Mouse (Mus musculus) left cerebral cortex, postnatal 36 days (tissue): ENCODE results near the gene Plekhf1. TPM values are rescaled to one million over a fixed set of nuclear protein-coding genes. Genes with fewer than 3 reads are reported as not detected.
A peak's percentile ranks its signal among the peaks of the same experiment; 100 is the strongest.

Source experiments
- DNase-seq, 2 experiments: peaks; one replicate each; pipeline ENCODE4 v3.0.0; 2021 to 2022; ENCODE audit warnings: low spot score in 2 of 2, mixed read lengths in 1 of 2
- intact Hi-C: fragments of 180-260 bp; cut with DNase I; formaldehyde crosslinking; loops from one replicate; pipeline ENCODE4 v1.15.1; 2025
- total RNA-seq, 2 experiments: library from RNA; stranded (reverse); gene quantifications; 2 replicates each; pipeline ENCODE4 v1.2.3; 2021

Gene Plekhf1
- total RNA-seq, 2 experiments from 2014 or later: 1.7 to 2.1 TPM

DNA sequence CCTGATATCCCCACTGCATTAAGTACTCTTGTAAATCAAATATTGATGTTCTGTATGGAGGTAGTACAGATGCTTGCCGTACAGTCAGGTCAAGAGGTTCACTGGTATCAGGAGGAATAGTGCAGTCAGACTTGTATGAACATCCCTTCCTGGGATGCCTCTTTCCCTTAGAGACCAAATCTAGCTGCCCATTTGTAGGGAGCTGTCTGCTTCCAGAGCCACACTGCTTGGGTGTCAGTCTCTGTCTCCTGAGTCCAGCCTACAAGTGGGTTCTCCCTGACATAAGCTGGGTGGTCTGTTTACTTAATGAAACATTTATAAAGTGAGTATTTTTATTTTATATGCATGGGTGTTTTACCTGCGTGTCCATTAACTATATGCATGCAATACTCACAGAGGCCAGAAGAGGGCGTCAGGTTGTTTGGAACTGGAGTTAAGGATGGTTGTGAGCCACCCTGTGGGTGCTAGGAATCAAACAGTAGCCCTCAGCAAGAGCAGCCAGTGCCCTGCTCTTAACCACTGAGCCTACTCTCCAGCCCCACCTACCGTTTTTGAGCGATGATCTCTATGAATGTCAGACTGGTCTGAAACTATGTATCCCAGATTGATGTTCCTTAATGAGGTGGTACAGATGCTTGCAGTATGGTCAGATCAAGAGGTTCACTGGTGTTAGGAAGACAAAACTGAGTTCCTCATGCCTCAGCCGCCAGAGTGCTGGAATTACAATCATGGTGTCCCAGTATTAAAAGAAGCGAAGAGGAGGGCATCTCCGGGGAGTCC lies 37.6 kb downstream of the Plekhf1 start:
- DNase-seq: no peak
- intact Hi-C loops: no loop called here

DNA sequence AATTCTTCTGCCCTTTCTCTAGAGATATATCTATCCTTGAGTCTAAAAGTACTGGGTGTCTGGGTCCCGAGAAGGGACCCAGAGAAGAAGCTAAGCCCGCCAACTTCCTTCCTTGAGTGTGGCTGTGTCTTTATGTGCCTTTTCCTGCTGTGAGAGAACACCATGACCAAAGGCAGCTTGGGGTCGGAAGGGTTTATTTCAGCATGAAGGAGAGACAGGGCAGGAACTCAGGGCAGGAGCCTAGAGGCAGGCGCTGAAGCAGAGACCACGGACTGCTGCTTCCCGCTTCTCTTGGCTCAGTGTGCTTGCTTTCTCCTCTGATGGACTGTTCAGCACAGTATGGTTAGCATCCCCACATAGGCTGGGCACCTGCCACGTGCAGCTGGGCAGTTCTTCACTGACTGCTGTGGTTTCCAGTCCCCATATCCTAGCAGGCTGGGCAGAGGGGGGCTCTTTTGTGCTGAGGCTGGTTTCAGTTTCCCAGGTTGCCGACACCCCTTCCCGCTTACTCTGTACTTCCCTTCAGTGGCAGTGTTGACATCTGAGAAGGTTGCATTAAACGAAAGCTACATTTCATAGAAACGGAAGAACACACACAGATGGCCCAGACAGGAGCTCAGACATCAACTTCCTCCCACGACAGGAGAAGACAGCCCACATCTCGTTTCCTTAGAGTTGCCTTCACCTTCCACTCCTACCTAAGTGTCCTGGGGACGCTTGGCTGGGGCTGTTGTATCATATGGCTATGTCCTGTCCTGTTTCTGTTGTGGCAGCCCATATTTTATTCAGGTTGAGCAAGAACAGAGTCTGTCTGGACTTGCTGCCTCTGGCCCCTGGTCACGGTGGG lies 38.5 kb downstream of the Plekhf1 start:
- DNase-seq: no peak
- intact Hi-C loops: no loop called here

DNA sequence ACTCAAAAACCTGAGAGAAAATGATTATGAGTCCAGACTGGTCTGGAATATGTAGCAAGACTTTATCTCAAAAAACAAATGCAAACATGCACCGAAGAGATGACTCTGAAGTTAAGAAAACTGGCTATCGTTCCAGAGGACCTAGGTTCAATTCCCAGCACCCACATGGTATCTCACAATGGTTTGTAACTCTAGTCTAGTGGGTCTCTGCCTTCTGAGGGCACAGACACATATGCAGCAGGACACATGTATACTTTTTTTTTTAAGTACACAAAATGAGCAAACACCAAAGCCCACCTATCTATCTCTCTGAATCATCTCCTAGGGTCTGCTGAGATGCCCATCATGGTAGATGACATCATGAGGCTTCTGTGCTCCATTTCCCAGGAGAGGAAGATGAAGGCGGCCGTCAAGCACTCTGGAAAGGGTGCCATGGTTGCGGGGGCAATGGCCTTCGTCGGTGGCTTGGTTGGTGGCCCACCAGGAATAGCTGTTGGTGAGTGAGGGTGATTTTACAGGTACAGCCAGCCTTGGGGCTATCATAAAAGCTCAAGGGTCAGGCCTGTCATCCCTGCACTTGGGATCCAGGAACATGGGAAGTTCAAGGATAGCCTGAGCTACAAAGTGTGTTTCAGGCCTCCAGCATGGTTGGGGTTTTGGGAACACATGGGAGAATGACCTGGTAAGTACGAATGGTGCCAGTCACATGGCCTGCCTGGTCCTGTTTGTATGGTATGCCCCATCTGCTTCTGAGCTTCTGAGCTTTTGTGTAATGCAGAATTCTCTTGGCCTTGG lies 39.3 kb downstream of the Plekhf1 start:
- DNase-seq: no peak
- intact Hi-C loops: no loop called here

DNA sequence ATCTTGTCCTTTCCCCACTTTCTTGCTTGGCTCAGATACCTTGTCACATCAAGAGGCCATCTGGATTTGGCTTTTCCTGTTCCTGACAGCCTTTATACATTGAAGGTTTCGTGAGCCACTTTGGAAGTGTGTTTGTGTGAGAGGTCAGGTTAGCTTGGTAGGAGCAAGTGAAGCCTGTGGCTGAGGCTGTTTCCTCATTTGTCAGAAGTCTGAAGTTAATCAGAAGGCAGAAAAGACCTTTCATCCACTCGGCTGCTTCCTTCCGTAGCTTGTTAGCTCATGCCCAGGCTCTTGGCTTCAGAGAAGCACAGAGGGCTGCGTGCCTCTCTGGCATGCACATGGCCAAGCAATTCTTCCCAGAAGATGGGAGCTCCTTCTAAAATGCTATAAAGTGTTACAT lies 40.0 kb downstream of the Plekhf1 start:
- intact Hi-C loops: no loop called here
- no peak for DNase-seq

DNA sequence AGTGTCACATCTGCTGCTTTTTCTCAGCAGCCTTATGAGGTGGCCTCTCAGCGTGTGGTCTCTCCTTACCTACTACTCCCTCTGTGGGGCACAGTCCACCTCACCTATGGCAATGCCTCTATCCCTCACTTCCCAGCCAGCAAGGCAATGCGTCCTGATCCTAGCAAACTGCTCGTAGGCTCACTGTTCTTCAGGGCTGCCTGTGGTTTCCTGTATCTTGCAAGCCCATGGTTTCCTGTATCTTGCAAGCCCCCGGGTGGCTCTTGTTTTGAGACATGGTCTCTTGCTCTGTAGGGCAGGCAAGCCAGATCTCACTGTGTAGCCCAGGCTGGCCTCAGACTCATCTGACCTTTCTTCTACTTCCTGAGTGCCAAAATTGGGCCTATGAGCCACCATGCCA lies 41.0 kb downstream of the Plekhf1 start:
- no peak for DNase-seq
- intact Hi-C loops: no loop called here

DNA sequence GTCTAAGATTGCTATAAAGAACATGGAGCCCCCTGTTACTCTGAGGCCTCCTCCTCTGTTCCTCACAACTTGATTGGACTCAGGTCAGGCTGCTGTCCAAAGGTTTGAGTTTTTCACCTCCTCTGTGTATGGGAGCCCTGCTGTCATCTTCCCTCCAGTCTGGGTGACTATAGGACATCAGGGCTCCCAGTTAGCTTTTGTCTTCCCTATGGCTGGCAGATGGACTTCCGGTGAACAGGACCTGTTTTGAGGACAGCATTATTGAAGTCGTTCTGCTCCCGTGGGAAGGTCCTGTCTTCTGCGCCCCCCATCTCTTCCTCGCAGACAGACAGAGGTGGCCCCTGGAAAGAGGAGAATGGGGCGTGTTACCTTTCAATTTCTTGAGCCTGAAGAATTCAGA lies 43.0 kb downstream of the Plekhf1 start:
- DNase-seq: no peak
- intact Hi-C loops: loop anchor here (5.0 kb wide), 1 partner anchor 83 kb away; no protein-coding TSS in a partner anchor

DNA sequence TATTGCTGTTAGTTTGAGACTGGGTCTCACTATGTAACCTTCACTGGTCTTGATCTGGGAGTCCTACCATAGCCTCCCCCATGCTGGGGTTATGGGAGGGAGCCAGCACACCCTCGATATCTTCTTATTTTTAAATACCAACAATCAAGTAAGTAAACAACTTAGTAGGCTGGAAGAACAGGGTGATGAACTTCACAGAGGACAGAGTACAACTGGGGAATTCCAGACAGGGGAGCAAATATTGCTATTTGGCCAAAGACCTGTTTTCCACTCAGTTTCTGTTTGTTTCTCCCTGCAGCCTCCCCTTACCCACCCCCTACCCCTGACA lies 43.4 kb downstream of the Plekhf1 start:
- intact Hi-C loops: loop anchor here (5.0 kb wide), 1 partner anchor 83 kb away; no protein-coding TSS in a partner anchor
- no peak for DNase-seq

DNA sequence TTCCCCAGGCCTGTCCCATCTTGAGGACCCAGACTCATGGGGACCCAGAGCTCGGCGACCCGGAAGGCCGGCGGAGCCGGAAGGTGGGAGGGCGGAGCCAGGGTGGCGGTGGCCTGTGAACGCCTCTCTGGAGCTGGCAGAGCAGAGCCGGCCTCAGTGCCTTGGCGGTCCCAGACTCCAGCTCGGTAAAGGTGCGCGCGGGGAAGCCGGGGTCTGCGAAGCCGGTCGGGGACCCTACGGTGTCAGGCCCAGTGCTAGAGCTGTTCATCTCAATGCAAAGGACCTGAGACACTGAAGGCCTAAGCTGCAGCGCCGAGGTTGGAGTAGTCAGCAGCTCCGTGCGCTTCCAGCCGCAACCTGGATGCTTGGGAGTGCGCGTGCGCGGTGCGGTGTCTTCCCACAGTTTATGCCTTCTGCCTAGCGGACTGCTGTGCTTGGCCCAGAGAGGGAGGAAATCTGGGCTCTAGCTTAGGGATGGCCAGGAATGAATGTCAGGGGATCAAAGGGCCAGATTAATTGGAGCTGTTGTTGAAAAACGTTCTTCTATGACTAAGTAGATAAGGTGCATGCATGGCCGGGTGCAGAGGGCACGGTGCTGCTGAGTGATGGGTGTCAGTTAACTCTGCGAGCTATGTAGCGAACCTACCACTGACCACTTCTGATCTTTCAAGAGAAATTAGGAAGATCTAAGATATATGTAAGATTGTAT lies 44.0 kb downstream of the Plekhf1 start:
- peak; percentile 90 to 92 for DNase-seq
- intact Hi-C loops: loop anchor here (5.0 kb wide), 1 partner anchor 83 kb away; no protein-coding TSS in a partner anchor

DNA sequence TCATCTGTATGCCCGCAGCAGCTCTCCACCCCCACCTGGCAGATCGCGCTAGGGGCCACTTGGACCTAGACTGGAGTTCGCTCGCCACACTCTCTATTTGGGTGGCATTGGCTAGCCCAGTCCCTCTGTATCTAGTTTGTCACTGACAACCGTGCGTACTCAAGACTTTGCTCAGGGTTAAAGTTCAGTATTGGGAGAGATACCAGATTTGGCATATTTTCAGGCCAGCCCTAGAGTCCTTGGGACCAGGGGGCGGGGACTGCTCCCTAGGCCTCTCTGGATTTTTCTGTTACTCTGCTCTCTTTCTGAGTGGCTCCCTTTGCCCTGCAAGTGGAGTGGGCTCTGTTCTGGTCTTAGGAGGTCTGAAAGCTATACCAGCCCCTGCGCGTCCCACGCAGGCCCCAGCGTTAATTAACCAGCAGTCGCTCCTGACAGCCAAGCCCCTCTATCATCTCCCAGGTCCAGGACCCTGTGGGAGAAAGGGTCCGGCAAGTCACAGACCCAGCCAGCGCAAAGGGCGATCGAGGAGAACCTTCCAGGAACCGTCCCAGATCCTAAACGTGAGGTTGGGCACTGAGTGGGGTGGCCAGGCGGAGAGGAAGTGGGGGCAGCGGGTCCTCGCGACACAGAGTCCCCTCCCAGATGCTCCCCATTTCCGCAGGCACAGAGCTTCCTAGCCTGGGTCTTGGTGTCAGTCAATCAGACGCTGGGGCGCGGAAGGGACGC lies 44.7 kb downstream of the Plekhf1 start, which contains the start of gene 1600014C10Rik:
Gene 1600014C10Rik (plus strand): TSS at position 256 of the 726 bp plus-strand sequence.
- no peak for DNase-seq
- intact Hi-C loops: loop anchor here (1.0 to 5.0 kb wide), 2 partner anchors 18 to 84 kb away; no protein-coding TSS in a partner anchor

DNA sequence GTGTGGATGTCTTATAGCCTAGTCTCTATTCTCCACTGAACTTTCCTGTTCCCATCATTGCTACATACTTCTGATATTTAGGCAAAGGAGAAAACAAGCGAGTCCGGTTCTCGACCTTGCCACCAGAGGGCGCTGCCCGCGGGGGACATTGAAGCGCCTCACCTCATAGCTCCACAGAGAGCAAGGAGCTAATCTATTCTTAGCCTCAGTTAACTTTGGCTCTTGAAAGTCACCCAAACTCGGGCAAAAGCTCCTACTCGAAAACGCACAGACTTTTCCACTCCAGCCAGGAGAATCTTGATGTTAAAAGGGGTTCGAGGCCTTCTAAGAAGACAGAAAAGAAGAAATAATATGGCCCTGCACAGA lies 45.2 kb downstream of the Plekhf1 start:
- intact Hi-C loops: loop anchor here (1.0 to 5.0 kb wide), 2 partner anchors 19 to 85 kb away; no protein-coding TSS in a partner anchor
- peak; percentile 75 to 79 for DNase-seq

DNA sequence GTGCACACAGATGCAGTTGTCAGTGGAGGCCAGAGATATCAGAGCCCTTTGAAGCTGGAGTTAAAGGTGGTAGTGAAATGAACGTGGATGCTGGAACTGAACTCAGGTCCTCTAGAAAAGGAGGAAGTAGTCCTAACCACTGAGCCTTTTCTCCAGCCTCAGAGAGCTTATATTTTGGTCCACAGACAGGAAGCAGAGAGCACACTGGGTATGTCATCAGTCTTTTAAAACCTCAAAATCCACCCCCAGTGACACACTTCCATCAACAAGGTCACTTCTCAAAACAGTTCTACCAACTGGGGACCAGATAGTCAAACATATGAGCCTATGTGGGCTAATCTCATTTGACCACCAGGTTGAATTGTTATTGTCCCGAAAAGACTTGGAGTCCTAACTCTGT lies 46.5 kb downstream of the Plekhf1 start:
- intact Hi-C loops: loop anchor here (5.0 kb wide), 1 partner anchor 86 kb away; no protein-coding TSS in a partner anchor

DNA sequence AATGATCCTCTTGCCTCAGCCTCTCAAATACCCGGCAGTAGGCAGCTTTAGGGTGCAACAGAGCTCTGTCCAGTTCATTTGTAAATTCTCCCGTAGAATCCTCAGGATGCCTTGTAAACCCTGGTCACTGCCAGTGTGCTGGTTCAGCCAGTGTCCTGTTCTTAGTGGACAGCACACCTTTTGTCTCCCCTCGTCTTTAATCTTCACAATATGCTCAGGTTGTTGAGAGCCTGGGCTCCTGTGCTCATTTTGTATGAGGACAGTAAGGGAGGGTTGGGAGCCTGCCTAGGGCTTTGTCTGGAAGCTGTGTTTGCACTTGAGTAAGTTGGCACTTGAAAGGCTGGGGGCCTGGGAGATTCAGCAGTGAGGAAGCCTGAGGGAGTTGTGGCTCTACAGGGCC lies 47.9 kb downstream of the Plekhf1 start:
- DNase-seq: no peak
- intact Hi-C loops: loop anchor here (5.0 kb wide), 1 partner anchor 87 kb away; no protein-coding TSS in a partner anchor

More for the DNA sequence above, 46.5 kb downstream of the Plekhf1 start:
- no peak for DNase-seq

DNA sequence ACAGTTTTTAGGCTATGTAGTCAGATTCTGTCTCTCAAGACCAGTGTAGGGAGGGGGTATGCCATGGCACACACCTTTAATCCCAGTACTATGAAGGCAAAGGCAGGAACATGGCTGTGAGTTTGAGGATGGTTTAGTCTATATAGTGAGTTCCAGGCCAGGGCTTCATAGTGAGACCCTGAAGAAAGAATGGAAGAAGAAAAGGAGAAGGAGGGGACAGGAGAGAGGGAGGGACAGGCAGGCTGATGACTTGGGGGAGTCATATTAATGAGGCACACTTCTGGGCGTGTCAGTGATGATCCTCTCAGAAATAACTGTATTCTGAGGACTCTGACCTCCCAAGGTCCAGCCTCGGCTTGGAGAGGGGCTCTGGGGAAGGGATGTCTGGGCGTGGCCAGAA lies 51.8 kb downstream of the Plekhf1 start:
- DNase-seq: no peak
- intact Hi-C loops: no loop called here

DNA sequence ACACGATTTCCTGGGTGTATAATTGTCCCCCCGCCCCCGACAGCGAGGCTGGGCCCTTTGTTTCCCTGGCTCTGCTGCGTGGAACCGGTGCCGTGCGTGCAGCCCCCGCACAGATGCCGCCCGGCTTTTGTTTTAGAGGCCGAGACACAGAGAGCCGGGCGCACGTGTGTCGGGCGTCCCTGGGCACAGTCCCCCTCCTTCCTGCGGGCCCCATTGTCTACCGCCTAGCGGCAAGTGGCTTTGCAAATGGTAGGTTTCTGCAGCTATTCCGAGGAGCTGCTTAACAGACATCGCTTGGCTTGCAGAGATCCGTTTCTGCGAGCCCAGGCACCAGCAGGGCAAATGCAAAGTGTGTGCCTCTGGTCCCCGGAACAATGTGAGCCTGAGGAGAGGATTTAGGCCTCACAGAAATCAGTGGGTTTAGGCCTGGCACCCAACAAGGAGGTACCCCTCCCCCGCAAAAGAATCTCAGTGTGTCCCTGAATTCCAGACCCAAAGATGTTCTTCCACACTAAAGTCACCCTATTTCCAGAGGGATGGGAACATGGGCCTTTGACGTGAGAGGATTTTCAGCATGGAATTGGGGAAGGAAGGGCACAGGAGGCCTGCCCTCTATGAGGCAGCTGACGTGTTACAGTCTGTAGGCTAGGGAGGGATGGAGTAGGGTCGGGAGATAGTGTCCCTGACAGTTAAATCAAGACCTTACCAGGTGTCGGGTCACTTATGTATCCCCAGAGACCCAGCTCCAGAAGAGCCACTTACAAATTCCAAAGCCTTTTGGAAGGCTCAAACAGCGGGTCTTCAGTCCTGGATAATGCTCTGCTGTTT lies 53.3 kb downstream of the Plekhf1 start:
- intact Hi-C loops: no loop called here
- DNase-seq: peak; percentile 54 to 64

DNA sequence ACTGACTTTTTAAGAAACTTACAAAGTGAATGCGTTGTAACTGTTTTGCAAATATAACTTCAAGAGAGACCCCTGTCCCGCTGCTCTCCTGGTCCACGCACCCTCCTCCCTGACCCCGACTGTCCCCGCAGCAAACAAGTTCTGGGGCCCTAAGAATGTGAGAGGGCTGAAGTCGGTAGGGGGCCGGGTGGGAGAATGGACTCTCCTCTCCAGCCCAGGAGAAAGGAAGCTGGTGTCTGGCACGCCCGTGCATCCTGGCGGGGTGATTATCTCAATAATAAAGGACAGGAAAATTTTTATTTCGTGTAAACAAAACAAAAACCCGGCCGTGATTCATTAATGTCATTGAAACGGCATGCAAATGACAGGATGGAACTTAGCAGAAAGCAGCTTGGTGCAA lies 53.9 kb downstream of the Plekhf1 start:
- no peak for DNase-seq
- intact Hi-C loops: no loop called here

DNA sequence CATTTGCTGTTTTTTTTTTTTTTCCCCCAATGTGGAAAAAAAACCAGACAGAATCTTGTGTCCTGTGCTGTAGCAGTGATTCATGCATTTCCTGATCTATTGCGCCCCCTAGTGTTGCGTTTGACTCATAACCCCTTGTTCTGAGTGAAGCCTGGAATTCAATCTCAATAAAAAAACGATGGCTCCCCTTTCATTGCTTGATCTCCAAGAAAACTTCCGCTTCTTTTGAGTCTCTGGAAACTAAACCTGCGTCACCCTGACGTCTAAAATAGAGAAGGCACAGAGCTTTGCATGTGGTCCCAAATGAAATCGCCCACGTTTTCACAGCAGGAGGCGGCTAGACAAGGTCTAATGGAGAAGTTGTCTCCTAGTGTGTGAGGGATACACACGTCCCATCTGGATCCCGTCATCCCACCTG lies 60.1 kb downstream of the Plekhf1 start:
- intact Hi-C loops: loop anchor here (5.0 kb wide), 2 partner anchors 80 to 105 kb away; no protein-coding TSS in a partner anchor
- DNase-seq: peak; percentile 68 to 72
